In the genomic region with DNA sequence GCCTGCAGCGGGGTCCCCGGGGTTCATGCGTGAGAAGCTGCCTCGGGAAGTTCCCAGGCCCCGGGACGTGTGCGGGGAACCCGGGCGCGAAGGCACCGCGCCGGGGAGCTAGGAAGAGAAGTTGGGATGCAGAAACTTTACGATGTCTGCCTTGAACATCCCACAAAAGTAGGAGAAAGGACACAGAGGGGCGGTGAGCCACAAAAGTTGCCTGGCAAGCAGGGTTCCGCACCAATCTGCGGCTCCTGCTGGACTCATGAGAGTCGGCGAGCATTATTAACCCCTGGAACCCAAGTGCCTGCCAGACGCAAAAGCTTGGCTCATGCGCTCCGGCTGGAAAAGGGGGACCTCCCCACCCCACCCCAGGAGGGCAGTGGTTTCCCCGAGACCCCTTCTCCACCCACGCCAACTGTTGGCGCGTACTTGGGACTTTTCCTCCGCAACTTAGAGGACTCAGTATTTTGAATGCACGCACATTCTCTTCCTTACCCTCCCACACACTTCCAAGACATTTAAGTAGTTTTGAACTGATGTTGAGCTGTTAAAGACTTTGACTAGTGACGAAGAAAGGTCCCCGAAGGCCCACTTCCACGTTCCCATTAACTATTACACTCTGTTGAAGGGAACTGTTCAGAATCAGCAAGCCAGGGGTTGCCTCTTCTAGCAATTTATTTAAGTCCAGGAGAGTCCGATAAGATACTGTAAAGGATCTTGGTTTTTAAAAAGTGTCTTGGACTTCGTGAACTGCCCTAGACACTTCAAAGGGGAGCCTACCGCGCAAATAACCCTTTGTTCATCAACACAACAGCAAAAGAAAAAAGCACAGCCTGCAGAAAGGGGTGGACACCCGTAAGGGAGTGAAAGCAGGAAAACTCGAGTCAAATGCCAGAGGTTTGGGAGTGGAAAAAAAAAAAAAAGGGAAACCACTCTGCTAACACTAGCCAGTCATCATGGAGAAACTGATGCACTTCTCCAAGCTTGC, we compare ENCODE assay signal across 8 mouse cellular contexts. TPM values are rescaled to one million over a fixed set of nuclear protein-coding genes. Genes with fewer than 3 reads are reported as not detected.
DNase-seq lines count a peak whose midpoint lies in the region; ATAC-seq and TF ChIP-seq lines count a peak whose summit lies in the region.

No protein-coding gene starts in this region.

- 1% methylated on average over 37 of the region's 37 CpGs for WGBS in embryonic facial prominence, embryonic 13.5 days
- under 1% methylated on average over 37 of the region's 37 CpGs for WGBS in hindbrain, embryonic 15.5 days

- H3K9me3 ChIP-seq in ES-Bruce4 (replicated peaks; ENCODE audit: control insufficient read depth, insufficient read depth, low read length, poor library complexity, severe bottlenecking), result no peaks in the 10 kb centered on the region
- H3K9me3 ChIP-seq in embryonic facial prominence, embryonic 13.5 days, result no peaks in the 10 kb centered on the region
- H3K9me3 ChIP-seq in hindbrain, embryonic 15.5 days, result no peaks in the 10 kb centered on the region

- TF ChIP-seq EP300 in ES-Bruce4 (IDR thresholded peaks at IDR 0.05; ENCODE audit: insufficient read depth, low read depth, low read length), result no peak

- TF ChIP-seq CTCF in ES-Bruce4 (IDR thresholded peaks at IDR 0.05; ENCODE audit: low read depth, low read length), result no peak

- H3K9ac ChIP-seq in ES-Bruce4 (ENCODE audit: low read depth, poor library complexity, severe bottlenecking), result peak overlapping the region; percentile 90
- H3K9ac ChIP-seq in embryonic facial prominence, embryonic 13.5 days, result peak overlapping the region; percentile 86
- H3K9ac ChIP-seq in hindbrain, embryonic 15.5 days, result peak overlapping the region; percentile 84

- H3K4me3 ChIP-seq in ES-Bruce4 (ENCODE audit: low read depth, low read length), result peak overlapping the region; percentile 94
- peak overlapping the region; percentile 64 for H3K4me3 ChIP-seq in embryonic facial prominence, embryonic 13.5 days
- H3K4me3 ChIP-seq in hindbrain, embryonic 15.5 days, result peak overlapping the region; percentile 94

- H3K27ac ChIP-seq in ES-Bruce4 (ENCODE audit: insufficient read depth, low read length), result 0 out of 2 replicates have a peak overlapping the region, but pooled peaks have one; percentile 6
- peak overlapping the region; percentile 98 for H3K27ac ChIP-seq in embryonic facial prominence, embryonic 13.5 days
- H3K27ac ChIP-seq in hindbrain, embryonic 15.5 days (replicated peaks), result peak overlapping the region; percentile 93

- peak overlapping the region; percentile 63 for H3K4me2 ChIP-seq in embryonic facial prominence, embryonic 13.5 days
- H3K4me2 ChIP-seq in hindbrain, embryonic 15.5 days, result peak overlapping the region; percentile 86

- intact Hi-C loops in heart, postnatal 25 days (cut with DNase I), result loop anchor here (2.0 kb wide), 1 partner anchor 74 kb away; no protein-coding TSS in a partner anchor

- no peaks in the 10 kb centered on the region for H3K4me1 ChIP-seq in ES-Bruce4 (ENCODE audit: control insufficient read depth, insufficient read depth, low read length)
- peaks cover 27% of the 10 kb centered on the region for H3K4me1 ChIP-seq in embryonic facial prominence, embryonic 13.5 days
- peaks cover 32% of the 10 kb centered on the region for H3K4me1 ChIP-seq in hindbrain, embryonic 15.5 days (replicated peaks)

- peaks cover 4% of the 10 kb centered on the region; the same call in 1 of the 2 replicates for H3K36me3 ChIP-seq in ES-Bruce4 (ENCODE audit: control insufficient read depth, insufficient read depth, low read length, poor library complexity, severe bottlenecking)
- H3K36me3 ChIP-seq in embryonic facial prominence, embryonic 13.5 days, result no peaks in the 10 kb centered on the region
- H3K36me3 ChIP-seq in hindbrain, embryonic 15.5 days, result no peaks in the 10 kb centered on the region

- DNase-seq in heart, adult 8-10 months (ENCODE audit: low spot score), result peak; percentile 59
- DNase-seq in heart, postnatal 25 days (ENCODE audit: low spot score), result no peak
- peak; percentile 72 for DNase-seq in lung, postnatal 10 days
- DNase-seq in thymus, postnatal 36 days, result no peak
- no peak for DNase-seq in thymus, postnatal 4 days

- no peaks in the 10 kb centered on the region for H3K27me3 ChIP-seq in ES-Bruce4 (ENCODE audit: control insufficient read depth, insufficient read depth, low read length, poor library complexity, severe bottlenecking)
- no peaks in the 10 kb centered on the region for H3K27me3 ChIP-seq in embryonic facial prominence, embryonic 13.5 days
- no peaks in the 10 kb centered on the region for H3K27me3 ChIP-seq in hindbrain, embryonic 15.5 days

- no peak for TF ChIP-seq POLR2A in ES-Bruce4 (IDR thresholded peaks at IDR 0.05; ENCODE audit: insufficient read depth, low read length)

- peak; percentile 18; the same call in 1 of the 2 replicates for ATAC-seq in embryonic facial prominence, embryonic 13.5 days (ENCODE audit: insufficient number of reproducible peaks, insufficient read depth, low FRiP score, low TSS enrichment, low read depth)
- ATAC-seq in hindbrain, embryonic 15.5 days (ENCODE audit: low FRiP score, low read depth), result peak; percentile 52

RNA-seq across cellular contexts. Expression of a gene that starts 0.7 kb away (rescaled TPM):
- 100 to 1,000 TPM; 205 to 238 (median 230) TPM for total RNA-seq in heart, adult 8-10 months (2022)
- total RNA-seq in heart, postnatal 25 days (2021), result 100 to 1,000 TPM; 253 to 256 TPM
- polyA plus RNA-seq in ES-Bruce4 (2011; ENCODE audit: insufficient read depth, insufficient read length, low read depth, missing spikeins), result 94.3 and 95.9 TPM in 2 replicates
- 119 and 127 TPM in 2 replicates for polyA plus RNA-seq in embryonic facial prominence, embryonic 13.5 days (2015; fragmentation: Nextera tagmentation; extraction: Ambion mirVana)
- 62.3 and 69.9 TPM in 2 replicates for polyA plus RNA-seq in hindbrain, embryonic 15.5 days (2015; fragmentation: Nextera tagmentation; extraction: Ambion mirVana)

Comparison
In these comparisons a context has a peak if more than half of its experiments do, and no peak if none do; other contexts are left out.
1. DNase-seq: peak in heart, adult 8-10 months (single experiment) and lung, postnatal 10 days (single experiment); none in heart, postnatal 25 days (single experiment), thymus, postnatal 36 days (0 of 2) and thymus, postnatal 4 days (single experiment).
2. H3K27ac ChIP-seq: peak in every context shown above with its lines; median percentile 98 in embryonic facial prominence, embryonic 13.5 days; 93 in hindbrain, embryonic 15.5 days; 6 in ES-Bruce4.
3. Peak in every context shown above with its lines, with median percentiles within 50 percentile points of each other: H3K4me3 ChIP-seq and H3K9ac ChIP-seq.